Mouse (Mus musculus) embryonic stem cell, embryonic (primary cell): ENCODE measurements around the gene Fgfr2.

Source experiments
- CTCF ChIA-PET, 4 experiments: fragments of 300-600 bp in 2 of 4; fragments of 350-600 bp in 2 of 4; sonication (Branson Sonifier 250); formaldehyde crosslinking; loops; one replicate each; lab custom pipeline; 2022; ENCODE audit warnings: inconsistent platforms in 2 of 4; lab: Charles Lee
- POLR2A ChIA-PET, 4 experiments: fragments of 300-600 bp in 2 of 4; fragments of 350-600 bp in 2 of 4; sonication (Branson Sonifier 250); formaldehyde crosslinking; loops; one replicate each; lab custom pipeline; 2022; ENCODE audit warnings: antibody characterized with exemption in 4 of 4, inconsistent platforms in 1 of 4; lab: Charles Lee

Gene Fgfr2

GRCm38 (mm10) chr7:133015416-133016070, 107.6 kb downstream of the Fgfr2 start:
- CTCF ChIA-PET, result interaction anchor here in 3 of 4 experiments (0.8 to 1.6 kb wide), 4 partner anchors 9 to 36 kb away, joined by 3 to 7 read pairs (median 4); no protein-coding TSS in a partner anchor
- POLR2A ChIA-PET, result interaction anchor here in 3 of 4 experiments (0.7 to 3.2 kb wide), 10 partner anchors 8 to 101 kb away, joined by 3 to 19 read pairs (median 3); no protein-coding TSS in a partner anchor

- POLR2A ChIA-PET, result interaction anchor here in 1 of 4 experiments (0.6 to 3.2 kb wide), 5 partner anchors 10 to 81 kb away, joined by 3 to 19 read pairs (median 4); no protein-coding TSS in a partner anchor
These were observed 108.5 kb downstream of the Fgfr2 start for GRCm38 (mm10) chr7:133014631-133015030.

GRCm38 (mm10) chr7:133013923-133014322, 109.2 kb downstream of the Fgfr2 start:
- ChIA-PET CTCF (interaction anchor here in 2 of 4 experiments (0.8 to 1.7 kb wide), 4 partner anchors 8 to 17 kb away, joined by 3 to 7 read pairs (median 4); no protein-coding TSS in a partner anchor), POLR2A (interaction anchor here in 2 of 4 experiments (0.7 to 3.2 kb wide), 9 partner anchors 8 to 82 kb away, joined by 3 to 19 read pairs (median 3); no protein-coding TSS in a partner anchor)

More at GRCm38 (mm10) chr7:133014631-133015030, 108.5 kb downstream of the Fgfr2 start:
- CTCF ChIA-PET, result interaction anchor here in 1 of 4 experiments (1.0 to 1.7 kb wide), 3 partner anchors 9 to 11 kb away, joined by 3 to 7 read pairs (median 4); no protein-coding TSS in a partner anchor

- CTCF ChIA-PET, result interaction anchor here in 2 of 4 experiments (0.5 to 1.7 kb wide), 2 partner anchors 9 to 134 kb away, joined by 7 read pairs; no protein-coding TSS in a partner anchor
- POLR2A ChIA-PET, result interaction anchor here in 1 of 4 experiments (1.8 kb wide), 1 partner anchor 9 kb away, joined by 5 read pairs; no protein-coding TSS in a partner anchor
These were observed 110.3 kb downstream of the Fgfr2 start for GRCm38 (mm10) chr7:133012637-133013366.

- CTCF ChIA-PET, result no interaction called here
- POLR2A ChIA-PET, result interaction anchor here in 1 of 4 experiments (6.4 kb wide), 1 partner anchor 9 kb away, joined by 49 read pairs; no protein-coding TSS in a partner anchor
These were observed 111.5 kb downstream of the Fgfr2 start for GRCm38 (mm10) chr7:133011611-133012010.

- POLR2A ChIA-PET, result interaction anchor here in 1 of 4 experiments (6.4 kb wide), 1 partner anchor 10 kb away, joined by 49 read pairs; no protein-coding TSS in a partner anchor
- CTCF ChIA-PET, result no interaction called here
These were observed 112.0 kb downstream of the Fgfr2 start for GRCm38 (mm10) chr7:133011191-133011590.

- CTCF ChIA-PET, result no interaction called here
These were observed 112.7 kb downstream of the Fgfr2 start for GRCm38 (mm10) chr7:133010477-133010876.

GRCm38 (mm10) chr7:133009676-133010075, 113.5 kb downstream of the Fgfr2 start:
- ChIA-PET POLR2A (interaction anchor here in 2 of 4 experiments (0.7 to 8.0 kb wide), 6 partner anchors 11 to 174 kb away, joined by 3 to 49 read pairs (median 5); no protein-coding TSS in a partner anchor), CTCF (no interaction called here)

More at GRCm38 (mm10) chr7:133010477-133010876, 112.7 kb downstream of the Fgfr2 start:
- POLR2A ChIA-PET, result interaction anchor here in 1 of 4 experiments (0.6 to 6.4 kb wide), 3 partner anchors 11 to 201 kb away, joined by 3 to 49 read pairs (median 4); no protein-coding TSS in a partner anchor

GRCm38 (mm10) chr7:133008663-133009062, 114.5 kb downstream of the Fgfr2 start:
- POLR2A ChIA-PET, result interaction anchor here in 2 of 4 experiments (0.7 to 8.0 kb wide), 9 partner anchors 12 to 751 kb away, joined by 3 to 49 read pairs (median 4); no protein-coding TSS in a partner anchor
- CTCF ChIA-PET, result interaction anchor here in 2 of 4 experiments (0.5 to 0.9 kb wide), 2 partner anchors 9 to 88 kb away, joined by 3 read pairs; no protein-coding TSS in a partner anchor

GRCm38 (mm10) chr7:133007343-133007742, 115.8 kb downstream of the Fgfr2 start:
- POLR2A ChIA-PET, result interaction anchor here in 3 of 4 experiments (0.5 to 8.0 kb wide), 19 partner anchors 9 to 432 kb away, joined by 3 to 49 read pairs (median 4); no protein-coding TSS in a partner anchor
- CTCF ChIA-PET, result interaction anchor here in 3 of 4 experiments (0.7 to 1.7 kb wide), 5 partner anchors 16 to 174 kb away, joined by 3 to 4 read pairs (median 3); no protein-coding TSS in a partner anchor

- ChIA-PET POLR2A (interaction anchor here in 3 of 4 experiments (0.5 to 8.0 kb wide), 33 partner anchors 9 to 1551 kb away, joined by 3 to 49 read pairs (median 4); partner anchors contain the start of genes Ctbp2 (in 2 of the 3), Fgfr2 (in 2 of the 3), Abraxas2 (in 1 of the 3) and Edrf1 (in 1 of the 3)), CTCF (interaction anchor here in 3 of 4 experiments (0.5 to 3.2 kb wide), 9 partner anchors 8 to 109 kb away, joined by 3 to 11 read pairs (median 4); no protein-coding TSS in a partner anchor)
These were observed 117.4 kb downstream of the Fgfr2 start for GRCm38 (mm10) chr7:133005772-133006171.

- ChIA-PET CTCF (interaction anchor here in 3 of 4 experiments (0.6 to 3.2 kb wide), 20 partner anchors 8 to 670 kb away, joined by 3 to 11 read pairs (median 3); no protein-coding TSS in a partner anchor), POLR2A (interaction anchor here in 2 of 4 experiments (0.6 to 8.0 kb wide), 19 partner anchors 8 to 728 kb away, joined by 3 to 49 read pairs (median 4); partner anchors contain the start of gene Edrf1 (in 1 of the 2))
These were observed 119.7 kb downstream of the Fgfr2 start for GRCm38 (mm10) chr7:133003421-133003820.

GRCm38 (mm10) chr7:133002271-133002670, 120.9 kb downstream of the Fgfr2 start:
- ChIA-PET CTCF (interaction anchor here in 2 of 4 experiments (0.7 to 1.7 kb wide), 4 partner anchors 39 to 179 kb away, joined by 3 to 5 read pairs (median 4); partner anchors contain the start of gene Abraxas2 (in 1 of the 2)), POLR2A (interaction anchor here in 2 of 4 experiments (1.6 to 8.0 kb wide), 2 partner anchors 7 to 39 kb away, joined by 4 to 49 read pairs; no protein-coding TSS in a partner anchor)

- CTCF ChIA-PET, result no interaction called here
- POLR2A ChIA-PET, result interaction anchor here in 2 of 4 experiments (0.5 to 2.4 kb wide), 2 partner anchors 18 to 460 kb away, joined by 5 to 6 read pairs; no protein-coding TSS in a partner anchor
These were observed 121.8 kb downstream of the Fgfr2 start for GRCm38 (mm10) chr7:133001388-133001787.

- CTCF ChIA-PET, result interaction anchor here in 1 of 4 experiments (1.0 kb wide), 1 partner anchor 9 kb away, joined by 3 read pairs; no protein-coding TSS in a partner anchor
- POLR2A ChIA-PET, result interaction anchor here in 2 of 4 experiments (0.8 to 2.4 kb wide), 5 partner anchors 9 to 61 kb away, joined by 3 to 6 read pairs (median 3); no protein-coding TSS in a partner anchor
These were observed 124.1 kb downstream of the Fgfr2 start for GRCm38 (mm10) chr7:132999061-132999460.

GRCm38 (mm10) chr7:132998639-132999038, 124.5 kb downstream of the Fgfr2 start:
- ChIA-PET CTCF (interaction anchor here in 2 of 4 experiments (0.7 to 1.1 kb wide), 2 partner anchors 54 to 142 kb away, joined by 3 to 4 read pairs; no protein-coding TSS in a partner anchor), POLR2A (interaction anchor here in 2 of 4 experiments (0.8 to 6.0 kb wide), 4 partner anchors 8 to 115 kb away, joined by 3 to 49 read pairs (median 4); no protein-coding TSS in a partner anchor)
